Mouse (Mus musculus): ENCODE measurements around the gene Xirp2. TPM values are rescaled to one million over a fixed set of nuclear protein-coding genes. Genes with fewer than 3 reads are reported as not detected.
"Not testable (repeated sequence)": the region's sequence is repeated elsewhere in the genome, so short reads cannot be mapped to it uniquely, and the experiment has no call there.

The Xirp2 gene
- polyA plus RNA-seq (2014; fragmentation: Nextera tagmentation; extraction: Ambion mirVana) = not detected in 2 replicates

- Histone ChIP-seq H3K27ac (ENCODE audit: low read depth, low read length) (no peak within 1 kb of the TSS), H3K36me3 (ENCODE audit: control insufficient read depth, insufficient read depth, low read length) (no peaks in the 10 kb centered on the region), H3K9ac (ENCODE audit: low read length) (no peak within 1 kb of the TSS), H3K4me3 (ENCODE audit: low read depth, low read length) (no peak within 1 kb of the TSS), H3K4me2 (ENCODE audit: low read length) (no peak within 1 kb of the TSS), H3K4me1 (ENCODE audit: control insufficient read depth, insufficient read depth, low read length) (no peaks in the 10 kb centered on the region), H3K27me3 (replicated peaks; ENCODE audit: control insufficient read depth, insufficient read depth, low read length) (no peaks in the 10 kb centered on the region), H3K9me3 (replicated peaks; ENCODE audit: control insufficient read depth, low read length) (no peaks in the 10 kb centered on the region)
- DNase-seq (ENCODE audit: low spot score) (no peak), ATAC-seq (no peak)
- 82% methylated on average over 3 of the region's 3 CpGs for WGBS
Measured at GRCm38 (mm10) chr2:67445780-67446179, at the start of gene Xirp2. TSS of gene Xirp2 (plus strand) at chr2:67446002.

- H3K4me3 ChIP-seq (ENCODE audit: low read depth, low read length); H3K36me3 ChIP-seq (ENCODE audit: control insufficient read depth, insufficient read depth, low read length); H3K27me3 ChIP-seq (replicated peaks; ENCODE audit: control insufficient read depth, insufficient read depth, low read length); H3K9me3 ChIP-seq (replicated peaks; ENCODE audit: control insufficient read depth, low read length); H3K9ac ChIP-seq (ENCODE audit: low read length); H3K4me1 ChIP-seq (ENCODE audit: control insufficient read depth, insufficient read depth, low read length); H3K27ac ChIP-seq (ENCODE audit: low read depth, low read length); H3K4me2 ChIP-seq (ENCODE audit: low read length); DNase-seq (ENCODE audit: low spot score); ATAC-seq: not testable (repeated sequence)
- WGBS = no CpG with 5 or more reads among the region's 1 CpGs
Measured at GRCm38 (mm10) chr2:67413425-67413824, 32.4 kb upstream of the Xirp2 start, which contains the start of gene Gm21830. TSS of gene Gm21830 (plus strand) at chr2:67413725.

GRCm38 (mm10) chr2:67420853-67421252 lies 24.9 kb upstream of the Xirp2 start:
- Histone ChIP-seq H3K4me3 (ENCODE audit: low read depth, low read length) (no peak overlapping the region), H3K36me3 (ENCODE audit: control insufficient read depth, insufficient read depth, low read length) (no peaks in the 10 kb centered on the region), H3K4me1 (ENCODE audit: control insufficient read depth, insufficient read depth, low read length) (no peaks in the 10 kb centered on the region), H3K9ac (ENCODE audit: low read length) (no peak overlapping the region), H3K4me2 (ENCODE audit: low read length) (no peak overlapping the region), H3K27me3 (replicated peaks; ENCODE audit: control insufficient read depth, insufficient read depth, low read length) (no peaks in the 10 kb centered on the region), H3K27ac (ENCODE audit: low read depth, low read length) (no peak overlapping the region), H3K9me3 (replicated peaks; ENCODE audit: control insufficient read depth, low read length) (no peaks in the 10 kb centered on the region)
- DNase-seq (ENCODE audit: low spot score) (no peak), ATAC-seq (no peak)

GRCm38 (mm10) chr2:67422799-67423198 lies 23.0 kb upstream of the Xirp2 start:
- no peak overlapping the region for H3K4me2 ChIP-seq (ENCODE audit: low read length)
- ATAC-seq (no peak), DNase-seq (ENCODE audit: low spot score) (no peak)
- H3K27ac ChIP-seq (ENCODE audit: low read depth, low read length) = no peak overlapping the region
- H3K4me3 ChIP-seq (ENCODE audit: low read depth, low read length) = no peak overlapping the region
- H3K27me3 ChIP-seq (replicated peaks; ENCODE audit: control insufficient read depth, insufficient read depth, low read length) = no peaks in the 10 kb centered on the region
- H3K4me1 ChIP-seq (ENCODE audit: control insufficient read depth, insufficient read depth, low read length) = no peaks in the 10 kb centered on the region
- H3K36me3 ChIP-seq (ENCODE audit: control insufficient read depth, insufficient read depth, low read length) = no peaks in the 10 kb centered on the region
- no peaks in the 10 kb centered on the region for H3K9me3 ChIP-seq (replicated peaks; ENCODE audit: control insufficient read depth, low read length)
- no peak overlapping the region for H3K9ac ChIP-seq (ENCODE audit: low read length)
- WGBS = 93% methylated on average over 1 of the region's 1 CpGs

- no peaks in the 10 kb centered on the region for H3K4me1 ChIP-seq (ENCODE audit: control insufficient read depth, insufficient read depth, low read length)
- no peak for ATAC-seq
- H3K4me2 ChIP-seq (ENCODE audit: low read length) = no peak within 1 kb of the TSS
- no peaks in the 10 kb centered on the region for H3K36me3 ChIP-seq (ENCODE audit: control insufficient read depth, insufficient read depth, low read length)
- no peaks in the 10 kb centered on the region for H3K27me3 ChIP-seq (replicated peaks; ENCODE audit: control insufficient read depth, insufficient read depth, low read length)
- no peak within 1 kb of the TSS for H3K9ac ChIP-seq (ENCODE audit: low read length)
- WGBS = 64% methylated on average over 2 of the region's 2 CpGs
- no peak for DNase-seq (ENCODE audit: low spot score)
- H3K27ac ChIP-seq (ENCODE audit: low read depth, low read length) = no peak within 1 kb of the TSS
- no peak within 1 kb of the TSS for H3K4me3 ChIP-seq (ENCODE audit: low read depth, low read length)
- no peaks in the 10 kb centered on the region for H3K9me3 ChIP-seq (replicated peaks; ENCODE audit: control insufficient read depth, low read length)
Measured at GRCm38 (mm10) chr2:67433081-67433480, 12.7 kb upstream of the Xirp2 start, which contains the start of gene Gm26727. TSS of gene Gm26727 (minus strand) at chr2:67433181.

GRCm38 (mm10) chr2:67438309-67438708 lies 7.5 kb upstream of the Xirp2 start:
- Histone ChIP-seq H3K27me3 (replicated peaks; ENCODE audit: control insufficient read depth, insufficient read depth, low read length) (no peaks in the 10 kb centered on the region), H3K9me3 (replicated peaks; ENCODE audit: control insufficient read depth, low read length) (no peaks in the 10 kb centered on the region), H3K36me3 (ENCODE audit: control insufficient read depth, insufficient read depth, low read length) (no peaks in the 10 kb centered on the region), H3K4me3 (ENCODE audit: low read depth, low read length) (no peak overlapping the region), H3K27ac (ENCODE audit: low read depth, low read length) (no peak overlapping the region), H3K4me2 (ENCODE audit: low read length) (no peak overlapping the region), H3K9ac (ENCODE audit: low read length) (no peak overlapping the region), H3K4me1 (ENCODE audit: control insufficient read depth, insufficient read depth, low read length) (no peaks in the 10 kb centered on the region)
- no peak for DNase-seq (ENCODE audit: low spot score)
- 95% methylated on average over 8 of the region's 8 CpGs for WGBS
- ATAC-seq = no peak

GRCm38 (mm10) chr2:67446772-67447171 lies 970 bp downstream of the Xirp2 start:
- Histone ChIP-seq H3K4me3 (ENCODE audit: low read depth, low read length) (no peak overlapping the region), H3K9me3 (replicated peaks; ENCODE audit: control insufficient read depth, low read length) (no peaks in the 10 kb centered on the region), H3K27ac (ENCODE audit: low read depth, low read length) (no peak overlapping the region), H3K4me2 (ENCODE audit: low read length) (no peak overlapping the region), H3K9ac (ENCODE audit: low read length) (no peak overlapping the region), H3K36me3 (ENCODE audit: control insufficient read depth, insufficient read depth, low read length) (no peaks in the 10 kb centered on the region), H3K4me1 (ENCODE audit: control insufficient read depth, insufficient read depth, low read length) (no peaks in the 10 kb centered on the region), H3K27me3 (replicated peaks; ENCODE audit: control insufficient read depth, insufficient read depth, low read length) (no peaks in the 10 kb centered on the region)
- ATAC-seq (no peak), DNase-seq (ENCODE audit: low spot score) (no peak)
- WGBS = 85% methylated on average over 1 of the region's 1 CpGs

- Histone ChIP-seq H3K36me3 (ENCODE audit: control insufficient read depth, insufficient read depth, low read length) (no peaks in the 10 kb centered on the region), H3K4me3 (ENCODE audit: low read depth, low read length) (no peak overlapping the region), H3K9me3 (replicated peaks; ENCODE audit: control insufficient read depth, low read length) (no peaks in the 10 kb centered on the region), H3K27ac (ENCODE audit: low read depth, low read length) (no peak overlapping the region), H3K27me3 (replicated peaks; ENCODE audit: control insufficient read depth, insufficient read depth, low read length) (no peaks in the 10 kb centered on the region), H3K9ac (ENCODE audit: low read length) (no peak overlapping the region), H3K4me2 (ENCODE audit: low read length) (no peak overlapping the region), H3K4me1 (ENCODE audit: control insufficient read depth, insufficient read depth, low read length) (no peaks in the 10 kb centered on the region)
- 73% methylated on average over 12 of the region's 12 CpGs for WGBS
- DNase-seq (ENCODE audit: low spot score) = no peak
- ATAC-seq = no peak
Measured at GRCm38 (mm10) chr2:67447206-67447605, 1.4 kb downstream of the Xirp2 start.

- H3K4me1 ChIP-seq (ENCODE audit: control insufficient read depth, insufficient read depth, low read length) = no peaks in the 10 kb centered on the region
- H3K27ac ChIP-seq (ENCODE audit: low read depth, low read length) = no peak overlapping the region
Measured at GRCm38 (mm10) chr2:67460857-67461256, 15.1 kb downstream of the Xirp2 start.

More at GRCm38 (mm10) chr2:67460857-67461256, 15.1 kb downstream of the Xirp2 start:
- no peaks in the 10 kb centered on the region for H3K36me3 ChIP-seq (ENCODE audit: control insufficient read depth, insufficient read depth, low read length)
- no peak overlapping the region for H3K9ac ChIP-seq (ENCODE audit: low read length)
- H3K9me3 ChIP-seq (replicated peaks; ENCODE audit: control insufficient read depth, low read length) = no peaks in the 10 kb centered on the region
- no peak for DNase-seq (ENCODE audit: low spot score)
- WGBS = 86% methylated on average over 3 of the region's 3 CpGs
- H3K4me2 ChIP-seq (ENCODE audit: low read length) = no peak overlapping the region
- no peak for ATAC-seq
- no peak overlapping the region for H3K4me3 ChIP-seq (ENCODE audit: low read depth, low read length)
- no peaks in the 10 kb centered on the region for H3K27me3 ChIP-seq (replicated peaks; ENCODE audit: control insufficient read depth, insufficient read depth, low read length)

Data from forebrain, embryonic 14.5 days (tissue).